In the genomic region with DNA sequence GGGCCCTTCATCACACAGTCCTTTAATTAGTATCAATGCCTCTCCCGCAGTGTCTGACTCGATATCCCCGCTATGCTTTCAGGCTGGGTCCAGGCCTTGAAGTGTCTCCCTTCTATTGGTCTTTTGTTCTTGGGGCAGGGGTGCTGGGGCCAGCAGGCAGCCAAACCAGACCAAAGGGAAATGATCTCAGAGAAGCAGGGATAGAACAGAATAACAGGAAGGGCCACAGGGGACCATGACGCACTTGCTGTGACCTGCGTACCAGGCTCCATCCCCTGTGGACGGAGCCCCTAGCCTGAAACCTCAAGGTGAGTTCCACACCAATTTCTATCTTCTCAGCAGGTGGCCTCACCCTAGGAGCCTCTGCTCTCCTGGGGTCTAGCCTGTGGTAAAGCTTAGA, we compare ENCODE assay signal across 12 mouse cellular contexts. TPM values are rescaled to one million over a fixed set of nuclear protein-coding genes. Genes with fewer than 3 reads are reported as not detected.
DNase-seq lines count a peak whose midpoint lies in the region; ATAC-seq and TF ChIP-seq lines count a peak whose summit lies in the region.
"Had no signal": no experiment of that assay in that cellular context is flagged by ENCODE, and none has a peak within 500 bp of the region (broad histone marks: within the 10 kb centered on the region; RNA-seq: fewer than 3 reads in every experiment).

No protein-coding gene starts in this region.

- no peak for TF ChIP-seq CTCF in lung, embryonic 14.5 days (IDR thresholded peaks at IDR 0.05; ENCODE audit: low read depth)
- TF ChIP-seq CTCF in midbrain, postnatal 0 days (IDR thresholded peaks at IDR 0.05), result no peak

- intact Hi-C loops in heart, postnatal 10 days (cut with DNase I), result no loop called here

- peaks cover 56% of the 10 kb centered on the region for H3K4me1 ChIP-seq in heart, embryonic 10.5 days
- peaks cover 12% of the 10 kb centered on the region for H3K4me1 ChIP-seq in lung, embryonic 14.5 days (ENCODE audit: insufficient read depth)
- peaks cover 43% of the 10 kb centered on the region for H3K4me1 ChIP-seq in heart, embryonic 16.5 days (ENCODE audit: control insufficient read depth, insufficient read depth, low read length)
- no peaks in the 10 kb centered on the region for H3K4me1 ChIP-seq in midbrain, postnatal 0 days (ENCODE audit: insufficient read depth, low read length)

- no peaks in the 10 kb centered on the region for H3K27me3 ChIP-seq in heart, embryonic 10.5 days (ENCODE audit: insufficient read depth, poor library complexity, severe bottlenecking)
- H3K27me3 ChIP-seq in lung, embryonic 14.5 days (ENCODE audit: insufficient read depth, low read length), result no peaks in the 10 kb centered on the region
- H3K27me3 ChIP-seq in heart, embryonic 16.5 days (ENCODE audit: control insufficient read depth, insufficient read depth, low read length), result no peaks in the 10 kb centered on the region
- no peaks in the 10 kb centered on the region for H3K27me3 ChIP-seq in midbrain, postnatal 0 days (ENCODE audit: insufficient read depth, low read length)

- ATAC-seq in lung, embryonic 14.5 days (ENCODE audit: insufficient read depth), result no peak
- no peak for ATAC-seq in heart, embryonic 16.5 days (replicated peaks; ENCODE audit: extremely low read depth, insufficient read depth, low FRiP score)
- ATAC-seq in midbrain, postnatal 0 days (ENCODE audit: low FRiP score), result no peak
- ATAC-seq: activated CD4-positive, CD25-positive, alpha-beta regulatory T cell, adult 4 months; inflammation-experienced regulatory T-cells, adult 6 months had no signal

- WGBS in heart, embryonic 10.5 days, result 88% methylated on average over 6 of the region's 6 CpGs
- 88% methylated on average over 6 of the region's 6 CpGs for WGBS in lung, embryonic 14.5 days
- 62% methylated on average over 6 of the region's 6 CpGs for WGBS in heart, embryonic 16.5 days
- WGBS in midbrain, postnatal 0 days, result 81% methylated on average over 6 of the region's 6 CpGs

- H3K4me2 ChIP-seq in lung, embryonic 14.5 days, result no peak overlapping the region
- H3K4me2 ChIP-seq in heart, embryonic 16.5 days (ENCODE audit: low read depth, low read length), result 0 out of 2 replicates have a peak overlapping the region, but pooled peaks have one; percentile 24
- H3K4me2 ChIP-seq in midbrain, postnatal 0 days (ENCODE audit: low read depth, low read length, poor library complexity, severe bottlenecking), result no peak overlapping the region

- no peak overlapping the region for H3K9ac ChIP-seq in lung, embryonic 14.5 days
- peak overlapping the region; percentile 14 for H3K9ac ChIP-seq in heart, embryonic 16.5 days (ENCODE audit: low read length)
- no peak overlapping the region for H3K9ac ChIP-seq in midbrain, postnatal 0 days (replicated peaks; ENCODE audit: low read length, poor library complexity, severe bottlenecking)

- peak overlapping the region; percentile 79 for H3K27ac ChIP-seq in heart, embryonic 10.5 days
- peak overlapping the region; percentile 86 for H3K27ac ChIP-seq in lung, embryonic 14.5 days (ENCODE audit: low read depth)
- peak overlapping the region; percentile 99 for H3K27ac ChIP-seq in heart, embryonic 16.5 days (ENCODE audit: low read length)
- 0 out of 2 replicates have a peak overlapping the region, but pooled peaks have one; percentile 38 for H3K27ac ChIP-seq in midbrain, postnatal 0 days (ENCODE audit: low read depth, low read length)

- H3K9me3 ChIP-seq in heart, embryonic 10.5 days, result no peaks in the 10 kb centered on the region
- H3K9me3 ChIP-seq in lung, embryonic 14.5 days (ENCODE audit: low read depth, low read length), result no peaks in the 10 kb centered on the region
- H3K9me3 ChIP-seq in heart, embryonic 16.5 days (replicated peaks; ENCODE audit: control insufficient read depth, low read length), result no peaks in the 10 kb centered on the region
- no peaks in the 10 kb centered on the region for H3K9me3 ChIP-seq in midbrain, postnatal 0 days (ENCODE audit: low read length)

- peaks cover 85% of the 10 kb centered on the region for H3K36me3 ChIP-seq in heart, embryonic 10.5 days
- peaks cover 84% of the 10 kb centered on the region for H3K36me3 ChIP-seq in lung, embryonic 14.5 days (ENCODE audit: insufficient read depth)
- H3K36me3 ChIP-seq in heart, embryonic 16.5 days (ENCODE audit: control insufficient read depth, insufficient read depth), result peaks cover 42% of the 10 kb centered on the region
- peaks cover 58% of the 10 kb centered on the region for H3K36me3 ChIP-seq in midbrain, postnatal 0 days (ENCODE audit: insufficient read depth, low read length)

- DNase-seq in heart, embryonic 10.5 days (ENCODE audit: low spot score), result no peak
- DNase-seq in heart, postnatal 10 days, result no peak
- no peak for DNase-seq in lung, embryonic 14.5 days
- DNase-seq in lung, postnatal 10 days, result no peak
- DNase-seq in midbrain, postnatal 0 days (ENCODE audit: low spot score), result no peak
- no peak for DNase-seq in right cerebral cortex, postnatal 36 days (ENCODE audit: low spot score in 2 of 2)
- no peak for DNase-seq in adrenal gland, adult (ENCODE audit: inconsistent age in 2 of 2, low spot score in 1 of 2)
- DNase-seq: cerebellum, adult 8-10 months; right cerebral cortex, postnatal 4 days had no signal

- no peak overlapping the region for H3K4me3 ChIP-seq in heart, embryonic 10.5 days
- no peak overlapping the region for H3K4me3 ChIP-seq in lung, embryonic 14.5 days (ENCODE audit: low read depth, low read length)
- H3K4me3 ChIP-seq in heart, embryonic 16.5 days (ENCODE audit: low read length), result no peak overlapping the region
- no peak overlapping the region for H3K4me3 ChIP-seq in midbrain, postnatal 0 days (ENCODE audit: low read depth, low read length)

RNA-seq across cellular contexts. Expression of a gene that starts 9.1 kb away (rescaled TPM):
- polyA plus RNA-seq in heart, embryonic 10.5 days (2016; fragmentation: Nextera tagmentation; extraction: Ambion mirVana), result 4.9 and 8.2 TPM in 2 replicates
- 10 to 100 TPM; 15.4 to 17.3 TPM for total RNA-seq in heart, postnatal 10 days (2021)
- 5.1 and 5.3 TPM in 2 replicates for polyA plus RNA-seq in lung, embryonic 14.5 days (2014; fragmentation: Nextera tagmentation; extraction: Ambion mirVana)
- 11.0 and 12.0 TPM in 2 replicates for polyA plus RNA-seq in heart, embryonic 16.5 days (2015; fragmentation: Nextera tagmentation; extraction: Ambion mirVana)
- total RNA-seq in midbrain, postnatal 0 days (2014; rRNA removed), result 5.7 and 16.7 TPM in 2 replicates
- polyA plus RNA-seq in midbrain, postnatal 0 days (2015; fragmentation: Nextera tagmentation; extraction: Ambion mirVana), result 4.0 and 5.1 TPM in 2 replicates
- polyA plus RNA-seq: activated CD4-positive, CD25-positive, alpha-beta regulatory T cell, adult 4 months; inflammation-experienced regulatory T-cells, adult 6 months had no signal

RNA-seq across cellular contexts. Expression of a gene that starts 17.1 kb away (rescaled TPM):
- polyA plus RNA-seq in heart, embryonic 10.5 days (2016; fragmentation: Nextera tagmentation; extraction: Ambion mirVana), result 359 and 404 TPM in 2 replicates
- total RNA-seq in heart, postnatal 10 days (2021), result 100 to 1,000 TPM; 422 to 478 TPM
- polyA plus RNA-seq in lung, embryonic 14.5 days (2014; fragmentation: Nextera tagmentation; extraction: Ambion mirVana), result 408 and 419 TPM in 2 replicates
- polyA plus RNA-seq in heart, embryonic 16.5 days (2015; fragmentation: Nextera tagmentation; extraction: Ambion mirVana), result 419 and 458 TPM in 2 replicates
- 224 and 241 TPM in 2 replicates for total RNA-seq in midbrain, postnatal 0 days (2014; rRNA removed)
- 260 and 264 TPM in 2 replicates for polyA plus RNA-seq in midbrain, postnatal 0 days (2015; fragmentation: Nextera tagmentation; extraction: Ambion mirVana)

RNA-seq across cellular contexts. Expression of a gene that starts 30.7 kb away (rescaled TPM):
- 58.0 and 62.8 TPM in 2 replicates for polyA plus RNA-seq in heart, embryonic 10.5 days (2016; fragmentation: Nextera tagmentation; extraction: Ambion mirVana)
- 10 to 100 TPM; 36.9 to 40.7 TPM for total RNA-seq in heart, postnatal 10 days (2021)
- 57.9 and 64.6 TPM in 2 replicates for polyA plus RNA-seq in lung, embryonic 14.5 days (2014; fragmentation: Nextera tagmentation; extraction: Ambion mirVana)
- 45.7 and 46.5 TPM in 2 replicates for polyA plus RNA-seq in heart, embryonic 16.5 days (2015; fragmentation: Nextera tagmentation; extraction: Ambion mirVana)
- 8.4 and 8.9 TPM in 2 replicates for total RNA-seq in midbrain, postnatal 0 days (2014; rRNA removed)
- polyA plus RNA-seq in midbrain, postnatal 0 days (2015; fragmentation: Nextera tagmentation; extraction: Ambion mirVana), result 6.5 and 7.5 TPM in 2 replicates

RNA-seq across cellular contexts. Expression of a gene that starts 37.5 kb away (rescaled TPM):
- polyA plus RNA-seq in heart, embryonic 10.5 days (2016; fragmentation: Nextera tagmentation; extraction: Ambion mirVana), result 0.36 and 0.70 TPM in 2 replicates
- under 1 TPM; 0.41 to 0.79 TPM for total RNA-seq in heart, postnatal 10 days (2021)
- polyA plus RNA-seq in lung, embryonic 14.5 days (2014; fragmentation: Nextera tagmentation; extraction: Ambion mirVana), result 0.73 and 1.4 TPM in 2 replicates
- 0.54 and 0.69 TPM in 2 replicates for polyA plus RNA-seq in heart, embryonic 16.5 days (2015; fragmentation: Nextera tagmentation; extraction: Ambion mirVana)
- 1.1 and 4.3 TPM in 2 replicates for total RNA-seq in midbrain, postnatal 0 days (2014; rRNA removed)
- 1.8 and 2.2 TPM in 2 replicates for polyA plus RNA-seq in midbrain, postnatal 0 days (2015; fragmentation: Nextera tagmentation; extraction: Ambion mirVana)

RNA-seq across cellular contexts. Expression of a gene that starts 39.4 kb away (rescaled TPM):
- polyA plus RNA-seq in heart, embryonic 10.5 days (2016; fragmentation: Nextera tagmentation; extraction: Ambion mirVana), result 14.8 and 15.3 TPM in 2 replicates
- 10 to 100 TPM; 13.0 to 16.2 TPM for total RNA-seq in heart, postnatal 10 days (2021)
- 14.7 and 17.2 TPM in 2 replicates for polyA plus RNA-seq in lung, embryonic 14.5 days (2014; fragmentation: Nextera tagmentation; extraction: Ambion mirVana)
- polyA plus RNA-seq in heart, embryonic 16.5 days (2015; fragmentation: Nextera tagmentation; extraction: Ambion mirVana), result 15.1 and 19.2 TPM in 2 replicates
- 22.7 and 35.4 TPM in 2 replicates for total RNA-seq in midbrain, postnatal 0 days (2014; rRNA removed)
- polyA plus RNA-seq in midbrain, postnatal 0 days (2015; fragmentation: Nextera tagmentation; extraction: Ambion mirVana), result 20.4 and 24.4 TPM in 2 replicates

Comparison
In these comparisons a context has a peak if more than half of its experiments do, and no peak if none do; other contexts are left out.
1. H3K27ac ChIP-seq: peak in every context shown above with its lines; median percentile 99 in heart, embryonic 16.5 days; 86 in lung, embryonic 14.5 days; 79 in heart, embryonic 10.5 days; 38 in midbrain, postnatal 0 days.